Mouse (Mus musculus) myocyte (in vitro differentiated cells): ENCODE results near the gene Rtel1.

Experiments used
- MAX ChIP-seq: IDR thresholded peaks from one replicate; pipeline ENCODE4 v1.6.1; 2011; ENCODE audit warnings: low read depth, mild to moderate bottlenecking, control low read depth
- POLR2A ChIP-seq: IDR thresholded peaks from one replicate; pipeline ENCODE4 v1.6.1; 2011; ENCODE audit warnings: low read depth, mild to moderate bottlenecking, control low read depth, moderate library complexity; ENCODE audit not compliant: insufficient read length
- POLR2AphosphoS2 ChIP-seq: IDR thresholded peaks from one replicate; pipeline ENCODE4 v1.6.1; 2011; ENCODE audit warnings: low read depth, control low read depth; ENCODE audit not compliant: insufficient read length
- TCF12 ChIP-seq: IDR thresholded peaks from one replicate; pipeline ENCODE4 v1.6.1; 2011; ENCODE audit warnings: mild to moderate bottlenecking, control low read depth; ENCODE audit not compliant: poor library complexity, insufficient read depth, severe bottlenecking
- USF1 ChIP-seq: IDR thresholded peaks from one replicate; pipeline ENCODE4 v1.6.1; 2011; ENCODE audit warnings: low read depth, mild to moderate bottlenecking, control low read depth, moderate library complexity

- no peak for TF ChIP-seq POLR2A
- TF ChIP-seq MAX: no peak
- no peak for TF ChIP-seq USF1
- TF ChIP-seq TCF12: no peak
- no peak for TF ChIP-seq POLR2AphosphoS2
Observed at GRCm38 (mm10) chr2:181379778-181380177, 60.2 kb downstream of the Rtel1 start, which contains the start of gene Lime1.
